Comparison of ENCODE assay signal across 8 mouse cellular contexts in genomic region chr14:7765569-7766314, GRCm38 (mm10). TPM values are rescaled to one million over a fixed set of nuclear protein-coding genes. Genes with fewer than 3 reads are reported as not detected.
DNase-seq lines count a peak whose midpoint lies in the region; ATAC-seq and TF ChIP-seq lines count a peak whose summit lies in the region.

No protein-coding gene starts in this region.

- no peaks in the 10 kb centered on the region for H3K4me1 ChIP-seq in ES-E14 (ENCODE audit: control insufficient read depth in 2 of 2, insufficient read depth in 2 of 2, low read length in 2 of 2, poor library complexity in 1 of 2)
- H3K4me1 ChIP-seq in forebrain, embryonic 14.5 days (ENCODE audit: control insufficient read depth, insufficient read depth, low read length): no peaks in the 10 kb centered on the region
- H3K4me1 ChIP-seq in lung, adult 2 months (ENCODE audit: control insufficient read depth, insufficient read depth, low read length): no peaks in the 10 kb centered on the region

- no peak overlapping the region for H3K4me3 ChIP-seq in ES-E14 (ENCODE audit: insufficient read depth in 1 of 2, low read depth in 1 of 2, low read length in 2 of 2, poor library complexity in 1 of 2, severe bottlenecking in 1 of 2)
- H3K4me3 ChIP-seq in forebrain, embryonic 14.5 days (ENCODE audit: low read depth, low read length): no peak overlapping the region
- no peak overlapping the region for H3K4me3 ChIP-seq in lung, adult 2 months (replicated peaks; ENCODE audit: extremely low read depth, low read depth, low read length)

- no peaks in the 10 kb centered on the region for H3K9me3 ChIP-seq in ES-E14 (ENCODE audit: control insufficient read depth, insufficient read depth, low read depth, low read length)
- no peaks in the 10 kb centered on the region for H3K9me3 ChIP-seq in forebrain, embryonic 14.5 days (replicated peaks; ENCODE audit: control insufficient read depth, low read length)

- ATAC-seq in forebrain, embryonic 14.5 days: peak; percentile 94

- no peak for TF ChIP-seq POLR2A in lung, adult 2 months (IDR thresholded peaks at IDR 0.05; ENCODE audit: borderline replicate concordance, extremely low read depth, low read depth, low read length)

- no peaks in the 10 kb centered on the region for H3K36me3 ChIP-seq in ES-E14 (ENCODE audit: control insufficient read depth, insufficient read depth, low read length, poor library complexity, severe bottlenecking)
- no peaks in the 10 kb centered on the region for H3K36me3 ChIP-seq in forebrain, embryonic 14.5 days (ENCODE audit: control insufficient read depth, insufficient read depth, low read length)

- H3K4me2 ChIP-seq in forebrain, embryonic 14.5 days (ENCODE audit: low read length): no peak overlapping the region

- no peak overlapping the region for H3K27ac ChIP-seq in ES-E14 (ENCODE audit: insufficient read depth, low read depth, low read length, poor library complexity, severe bottlenecking)
- no peak overlapping the region for H3K27ac ChIP-seq in forebrain, embryonic 14.5 days (ENCODE audit: low read depth, low read length)

- H3K27me3 ChIP-seq in forebrain, embryonic 14.5 days (replicated peaks; ENCODE audit: control insufficient read depth, insufficient read depth, low read length): no peaks in the 10 kb centered on the region

- 12% methylated on average over 9 of the region's 9 CpGs for WGBS in forebrain, embryonic 14.5 days
- WGBS in lung, adult 2 months: 12% methylated on average over 9 of the region's 9 CpGs

- no peak overlapping the region for H3K9ac ChIP-seq in ES-E14 (ENCODE audit: insufficient read depth, low read depth, low read length, poor library complexity, severe bottlenecking)
- no peak overlapping the region for H3K9ac ChIP-seq in forebrain, embryonic 14.5 days (ENCODE audit: low read length)

- TF ChIP-seq CTCF in lung, adult 2 months (IDR thresholded peaks at IDR 0.05; ENCODE audit: insufficient read depth, low read length): peak; percentile 76

- peak; percentile 37 for DNase-seq in ES-E14 (ENCODE audit: low read depth, low spot score)
- peak; percentile 71 for DNase-seq in c-Kit-positive CD71-positive TER-119-positive erythroid progenitor cells, embryonic 14.5 days (ENCODE audit: low spot score)
- peak; percentile 87 for DNase-seq in forebrain, embryonic 14.5 days (ENCODE audit: low spot score)
- DNase-seq in heart, postnatal 36 days: peak; percentile 60 to 76
- peak; percentile 45 to 84 for DNase-seq in layer of hippocampus, adult 18-20 months (ENCODE audit: low spot score in 2 of 2)
- DNase-seq in lung, adult 2 months: peak; percentile 70
- DNase-seq in ovary, adult 18-20 months (ENCODE audit: low spot score): peak; percentile 19
- DNase-seq in thymus, postnatal 0 days (ENCODE audit: low spot score): peak; percentile 93

- in situ Hi-C loops in ES-E14 (cut with MboI; ENCODE audit: low sequenced_read_pairs in 2 of 2, unreplicated experiment in 2 of 2): no loop called here

- intact Hi-C loops in heart, postnatal 36 days (cut with DNase I): no loop called here

TF ChIP-seq in ES-E14, 5 proteins besides CTCF, POLR2A, EP300 and RAD21:
- no peak for TF ChIP-seq CHD2 (IDR thresholded peaks at IDR 0.05; ENCODE audit: low read depth, low read length)
- TF ChIP-seq MAFK (IDR thresholded peaks at IDR 0.05; ENCODE audit: insufficient read depth, low read depth, low read length): no peak
- TF ChIP-seq ZC3H11A (IDR thresholded peaks at IDR 0.05; ENCODE audit: borderline replicate concordance, low read depth, low read length): no peak
- TF ChIP-seq ZNF384 (IDR thresholded peaks at IDR 0.05; ENCODE audit: low read depth, low read length): no peak
- no peak for TF ChIP-seq HCFC1 (IDR thresholded peaks at IDR 0.05; ENCODE audit: borderline replicate concordance, insufficient read depth, low read length)

RNA-seq across cellular contexts. Expression of gene Gm26661, which starts 25.6 kb away (rescaled TPM):
- not detected in 2 replicates for total RNA-seq in ES-E14 (2012; rRNA removed)
- polyA plus RNA-seq in forebrain, embryonic 14.5 days (2014; fragmentation: Nextera tagmentation; extraction: Ambion mirVana): not detected in 2 replicates
- not detected for total RNA-seq in heart, postnatal 36 days (2021)
- not detected for total RNA-seq in layer of hippocampus, adult 18-20 months (2021)
- polyA plus RNA-seq in lung, adult 2 months (2012; rRNA removed): not detected in 2 replicates
- polyA plus RNA-seq in thymus, postnatal 0 days (2015; fragmentation: Nextera tagmentation; extraction: Ambion mirVana): not detected in 2 replicates

RNA-seq across cellular contexts. Expression of gene Flnb, which starts 52.0 kb away (rescaled TPM):
- 350 and 387 TPM in 2 replicates for total RNA-seq in ES-E14 (2012; rRNA removed)
- polyA plus RNA-seq in forebrain, embryonic 14.5 days (2014; fragmentation: Nextera tagmentation; extraction: Ambion mirVana): 6.8 and 8.0 TPM in 2 replicates
- total RNA-seq in heart, postnatal 36 days (2021): 10 to 100 TPM; 23.0 to 24.1 TPM
- total RNA-seq in layer of hippocampus, adult 18-20 months (2021): 10 to 100 TPM; 40.3 to 62.2 TPM
- 22.3 and 26.4 TPM in 2 replicates for polyA plus RNA-seq in lung, adult 2 months (2012; rRNA removed)
- polyA plus RNA-seq in thymus, postnatal 0 days (2015; fragmentation: Nextera tagmentation; extraction: Ambion mirVana): 8.0 and 8.2 TPM in 2 replicates

Comparison
In these comparisons a context has a peak if more than half of its experiments do, and no peak if none do; other contexts are left out.
1. DNase-seq: peak in every context shown above with its lines; median percentile 93 in thymus, postnatal 0 days; 87 in forebrain, embryonic 14.5 days; 71 in c-Kit-positive CD71-positive TER-119-positive erythroid progenitor cells, embryonic 14.5 days; 70 in lung, adult 2 months; 68 in heart, postnatal 36 days; 64 in layer of hippocampus, adult 18-20 months; 37 in ES-E14; 19 in ovary, adult 18-20 months.